Mouse (Mus musculus) gastrocnemius, adult 8-10 months (tissue): ENCODE results near the gene Rpl22l1. TPM values are rescaled to one million over a fixed set of nuclear protein-coding genes. Genes with fewer than 3 reads are reported as not detected.
A peak's percentile ranks its signal among the peaks of the same experiment; 100 is the strongest.
"Not testable (repeated sequence)": the region's sequence is repeated elsewhere in the genome, so short reads cannot be mapped to it uniquely, and the experiment has no call there.

ENCODE experiments used
- DNase-seq, 2 experiments: peaks; one replicate each; pipeline ENCODE4 v3.0.0; 2022; ENCODE audit warnings: low spot score in 2 of 2
- total RNA-seq, 4 experiments: library from RNA; stranded (reverse); gene quantifications; 2 replicates each; pipeline ENCODE4 v1.2.4; 2022

Gene Rpl22l1
- 100 to 1,000 TPM; 139 to 168 (median 145) TPM for total RNA-seq

- DNase-seq = peak; percentile 96 to 97
Measured at GRCm38 (mm10) chr3:28805301-28806097, at the start of gene Rpl22l1. TSS of gene Rpl22l1 (plus strand) at chr3:28805436.

GRCm38 (mm10) chr3:28755477-28755876 lies 49.8 kb upstream of the Rpl22l1 start:
- DNase-seq = no peak

GRCm38 (mm10) chr3:28761225-28761789 lies 43.9 kb upstream of the Rpl22l1 start:
- DNase-seq = no peak

DNA sequence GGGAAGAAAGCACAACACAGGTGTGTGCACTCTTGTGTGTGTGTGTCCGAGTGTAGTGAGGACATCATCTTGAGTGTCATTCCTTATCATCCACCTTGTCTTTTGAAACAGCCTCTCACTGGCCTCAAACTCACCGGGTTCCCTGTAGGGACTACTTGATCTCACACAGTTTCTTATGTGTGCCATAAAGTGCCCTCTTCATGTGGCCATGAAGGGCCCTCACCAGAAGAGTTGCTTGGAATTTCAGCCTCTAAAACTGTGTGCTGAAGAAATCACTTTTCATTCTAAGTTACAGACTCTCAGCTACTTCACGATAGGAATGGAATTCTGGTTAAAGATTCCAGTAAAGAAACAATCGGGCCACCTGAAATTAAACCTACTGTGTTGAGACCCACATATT lies 38.3 kb upstream of the Rpl22l1 start:
- no peak for DNase-seq

GRCm38 (mm10) chr3:28768222-28768621 lies 37.0 kb upstream of the Rpl22l1 start:
- no peak for DNase-seq

DNA sequence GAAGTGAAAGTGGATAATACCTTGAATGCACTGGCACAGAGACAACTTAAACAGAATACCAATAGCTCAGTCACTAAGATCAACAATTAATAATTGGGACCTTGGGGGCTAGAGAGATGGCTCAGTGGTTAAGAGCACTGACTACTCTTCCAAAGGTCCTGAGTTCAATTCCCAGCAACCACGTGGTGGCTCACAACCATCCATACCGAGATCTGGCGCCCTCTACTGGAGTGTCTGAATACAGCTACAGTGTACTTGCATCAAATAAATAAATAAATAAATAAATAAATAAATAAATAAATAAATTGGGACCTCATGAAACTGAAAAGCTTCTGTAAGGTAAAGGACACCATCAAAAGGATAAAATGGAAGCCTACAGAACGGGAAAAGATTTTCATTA lies 32.3 kb upstream of the Rpl22l1 start:
- not testable (repeated sequence) for DNase-seq

GRCm38 (mm10) chr3:28775361-28775760 lies 29.9 kb upstream of the Rpl22l1 start:
- DNase-seq = no peak

- DNase-seq = no peak
Measured at GRCm38 (mm10) chr3:28775958-28776357, 29.3 kb upstream of the Rpl22l1 start.

DNA sequence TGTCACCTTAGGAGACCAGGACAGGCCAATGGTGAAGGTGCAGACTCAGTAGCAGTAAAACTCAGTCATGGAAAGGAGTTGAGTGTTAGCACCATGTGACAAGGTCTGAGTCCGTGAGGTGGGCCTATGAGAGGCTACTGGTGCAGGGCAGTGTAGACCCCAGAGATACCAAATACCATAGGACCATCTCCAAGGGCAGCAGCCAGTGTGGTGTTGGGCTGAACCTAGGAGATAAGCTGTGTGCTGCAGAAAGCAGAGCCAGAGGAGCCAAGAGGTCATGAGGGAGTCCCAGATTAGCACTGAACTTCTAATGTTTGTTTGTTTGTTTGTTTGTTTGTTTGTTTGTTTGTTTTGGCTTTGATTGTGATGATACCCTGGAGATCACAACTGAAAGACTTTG lies 28.7 kb upstream of the Rpl22l1 start:
- no peak for DNase-seq

DNA sequence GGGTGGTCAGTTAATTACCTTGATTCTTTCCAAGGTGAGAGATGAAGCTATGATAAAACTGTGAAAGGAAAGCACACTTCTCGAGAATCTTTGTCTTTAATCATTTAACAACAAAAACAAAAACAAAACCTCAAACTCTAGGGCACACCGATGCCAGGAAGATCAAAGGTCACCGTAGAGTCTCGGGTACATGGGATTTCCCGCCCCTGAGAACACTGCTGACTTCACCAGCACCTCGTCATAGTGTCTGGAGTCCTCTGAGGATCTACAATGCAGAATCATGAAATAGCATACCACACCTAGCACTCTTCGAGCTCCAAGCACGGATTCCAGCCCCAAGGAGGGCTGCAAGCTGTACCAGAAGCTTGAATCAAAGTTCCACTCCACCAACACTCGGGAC lies 24.7 kb upstream of the Rpl22l1 start:
- no peak for DNase-seq

DNA sequence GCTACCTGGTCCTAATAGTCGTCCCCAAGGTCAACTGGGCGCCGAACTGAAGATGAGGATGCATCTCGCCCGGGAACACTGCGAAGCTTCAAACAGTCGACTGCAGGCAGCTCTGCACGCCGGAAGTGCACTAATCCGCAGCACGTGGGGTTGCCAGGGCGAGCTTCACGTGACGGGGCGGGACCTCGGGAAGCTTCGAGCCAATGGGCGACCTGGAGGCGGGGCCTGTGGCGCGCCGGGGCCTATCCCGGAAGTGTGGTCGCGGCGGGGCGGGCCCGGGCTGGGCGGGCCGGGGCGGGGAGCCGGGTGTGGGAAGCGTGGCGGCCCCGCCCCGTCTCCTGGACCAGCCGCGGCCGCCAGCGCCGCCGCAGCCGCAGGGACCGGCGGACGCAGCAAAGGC lies 24.2 kb upstream of the Rpl22l1 start, which contains the start of gene Eif5a2:
Gene Eif5a2 (plus strand): TSS at position 283 of the 400 bp plus-strand sequence.
- peak; percentile 89 for DNase-seq

DNA sequence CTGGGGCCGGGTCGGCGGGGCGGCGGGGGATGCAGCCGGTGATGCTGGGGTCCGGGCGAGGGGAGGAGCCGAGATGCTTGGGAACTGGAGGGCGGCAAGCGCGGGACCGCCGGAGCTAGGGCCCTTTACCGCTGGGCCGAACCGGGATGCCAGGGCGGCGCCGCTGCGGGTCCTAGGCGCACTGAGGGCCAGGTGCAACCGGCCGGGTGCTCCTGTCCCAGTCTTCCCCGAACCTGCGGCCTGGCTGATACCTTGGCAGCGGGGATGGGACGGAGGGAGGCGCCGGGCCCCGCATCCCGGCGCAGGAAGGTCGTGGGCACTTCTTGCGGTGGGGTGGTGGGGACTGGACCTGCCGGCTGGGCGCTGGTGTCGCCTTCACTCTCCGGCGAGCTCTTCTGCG lies 23.8 kb upstream of the Rpl22l1 start:
- no peak for DNase-seq

DNA sequence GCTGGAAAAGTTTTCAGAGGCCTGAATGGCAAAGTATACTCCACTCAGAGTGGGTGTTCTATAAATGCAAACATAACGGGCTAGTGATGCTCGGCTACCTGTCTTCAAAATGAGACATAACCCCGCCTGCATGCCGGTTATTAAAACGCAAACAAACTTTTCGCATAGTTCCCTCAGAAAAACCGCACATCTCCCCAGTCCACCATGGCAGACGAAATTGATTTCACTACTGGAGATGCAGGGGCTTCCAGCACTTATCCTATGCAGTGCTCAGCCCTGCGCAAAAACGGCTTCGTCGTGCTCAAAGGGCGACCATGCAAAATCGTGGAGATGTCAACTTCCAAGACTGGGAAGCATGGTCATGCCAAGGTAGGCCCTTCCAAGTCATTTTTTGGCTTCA lies 23.4 kb upstream of the Rpl22l1 start:
- no peak for DNase-seq

GRCm38 (mm10) chr3:28784176-28784575 lies 21.1 kb upstream of the Rpl22l1 start:
- no peak for DNase-seq

- no peak for DNase-seq
Measured at GRCm38 (mm10) chr3:28794835-28795234, 10.4 kb upstream of the Rpl22l1 start.

DNA sequence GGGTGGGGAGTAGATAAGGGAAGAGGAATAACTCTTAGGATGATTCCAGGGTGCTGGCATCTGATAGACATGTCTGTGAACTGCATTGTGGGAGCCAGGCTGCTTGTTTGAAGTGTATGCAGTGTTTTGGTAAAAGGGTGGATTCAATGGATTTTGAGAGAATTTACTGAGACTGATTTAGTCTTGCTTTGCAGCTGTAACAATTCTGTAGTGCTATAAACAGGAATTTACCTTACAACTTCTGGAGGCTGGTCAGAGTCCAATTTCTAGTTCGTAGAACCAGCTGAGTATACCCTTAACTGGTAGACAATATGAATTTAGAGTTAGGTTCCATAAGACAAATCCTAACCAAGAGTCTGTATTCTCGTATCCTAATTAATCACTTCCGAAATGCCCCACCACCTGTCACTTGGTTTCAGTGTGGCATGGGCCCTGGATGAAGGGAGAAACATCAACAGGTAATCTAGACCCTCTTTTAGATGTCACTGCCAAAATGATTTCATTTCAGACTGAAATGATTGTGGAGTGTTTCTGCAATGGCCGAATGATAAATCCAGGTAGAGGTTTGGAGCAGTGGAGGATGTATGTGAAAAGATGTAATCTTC lies 2.9 kb downstream of the Rpl22l1 start:
- no peak for DNase-seq

- no peak for DNase-seq
Measured at GRCm38 (mm10) chr3:28811441-28811840, 6.2 kb downstream of the Rpl22l1 start.

DNA sequence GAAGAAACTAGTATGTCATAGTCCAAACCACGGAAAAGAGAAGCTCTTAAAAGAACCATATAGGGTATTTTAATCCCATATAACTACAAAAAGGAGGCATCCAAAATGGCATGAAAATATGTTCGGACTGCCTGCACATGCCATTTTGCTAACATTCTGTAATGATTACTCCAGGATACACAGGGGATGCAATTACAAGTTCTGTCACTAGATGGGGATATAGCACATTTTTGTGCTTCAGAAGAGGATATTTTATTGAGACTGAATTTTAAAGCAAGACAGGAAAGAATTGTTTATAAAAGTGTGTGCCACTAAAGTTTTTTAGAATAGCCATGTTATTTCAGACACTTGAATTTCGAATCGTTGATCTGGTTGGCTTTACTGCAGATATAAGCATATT lies 9.1 kb downstream of the Rpl22l1 start:
- DNase-seq = no peak

GRCm38 (mm10) chr3:28816010-28816540 lies 10.8 kb downstream of the Rpl22l1 start:
- DNase-seq = no peak

- no peak for DNase-seq
Measured at GRCm38 (mm10) chr3:28826272-28826671, 21.0 kb downstream of the Rpl22l1 start.

DNA sequence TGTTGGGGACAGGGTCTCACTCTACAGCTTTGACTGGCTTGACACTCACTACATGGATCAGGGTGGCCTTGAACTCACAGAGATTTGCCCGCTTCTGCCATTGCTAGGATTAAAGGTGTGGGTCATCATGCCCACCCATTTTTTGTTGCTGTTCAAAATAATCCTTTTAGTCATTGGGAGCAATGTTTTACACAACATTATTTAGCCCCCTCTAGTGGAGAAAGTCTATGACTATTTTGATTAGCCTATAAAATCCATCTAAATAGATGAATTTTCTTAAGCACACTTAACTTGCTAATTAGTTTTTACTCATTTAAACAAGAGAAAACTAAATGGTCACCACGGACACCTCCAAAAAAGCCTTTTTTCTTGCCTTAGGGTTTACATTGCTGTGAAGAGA lies 22.4 kb downstream of the Rpl22l1 start:
- no peak for DNase-seq

GRCm38 (mm10) chr3:28829454-28829853 lies 24.2 kb downstream of the Rpl22l1 start:
- DNase-seq = no peak
